Mouse (Mus musculus): Measurements from ENCODE around the gene Pde5a.

- TF ChIP-seq MAX (IDR thresholded peaks at IDR 0.05) = no peak
- no peak for TF ChIP-seq CTCF (IDR thresholded peaks at IDR 0.05; ENCODE audit: control insufficient read depth, insufficient read depth, insufficient read length)
- TF ChIP-seq USF1 (IDR thresholded peaks at IDR 0.05; ENCODE audit: low read depth) = no peak
Measured at GRCm38 (mm10) chr3:122721522-122721921, 7.2 kb upstream of the Pde5a start.

All from C2C12 (cell line).